Mouse (Mus musculus) Patski (cell line): Measurements from ENCODE around the gene Gm17409. TPM values are rescaled to one million over a fixed set of nuclear protein-coding genes. Genes with fewer than 3 reads are reported as not detected.

Experiments
- ATAC-seq: fragments of 100-300 bp; one replicate; pipeline ENCODE4 v1.8.0; 2021
- CTCF ChIA-PET: fragments of 350-600 bp; sonication (Branson Sonifier 250); formaldehyde crosslinking; loops from one replicate; lab custom pipeline; 2022; ENCODE audit warnings: inconsistent platforms; lab: Charles Lee
- POLR2A ChIA-PET: fragments of 350-600 bp; sonication (Branson Sonifier 250); formaldehyde crosslinking; loops from one replicate; lab custom pipeline; 2022; ENCODE audit warnings: antibody characterized with exemption, inconsistent platforms; lab: Charles Lee
- DNase-seq: peaks from one replicate; pipeline ENCODE4 v3.0.0-alpha.2; 2011; ENCODE audit warnings: low read depth, low spot score
- H3K27me3 ChIP-seq: fragments of 371-371 bp; one replicate; pipeline ENCODE4 v1.5.1; 2021
- CTCF ChIP-seq: fragments of 100-300 bp; IDR thresholded peaks from one replicate; pipeline ENCODE4 v1.5.1; 2021
- in situ Hi-C: fragments of 300-500 bp; cut with MboI; formaldehyde crosslinking; loops from 3 replicates; pipeline ENCODE4 v1.11.1; 2018; ENCODE audit warnings: low pct_unique_long_range_greater_than_20kb, mixed read lengths
- polyA plus RNA-seq: library from polyadenylated mRNA; unstranded; gene quantifications from one replicate; pipeline ENCODE4 v1.2.3, GENCODE M21; 2021

Gene Gm17409
- polyA plus RNA-seq, 1 experiment from 2014 or later = not detected

- CTCF ChIA-PET = interaction anchor here (0.6 to 4.5 kb wide), 4 partner anchors 20 to 211 kb away, joined by 3 to 12 read pairs (median 5); no protein-coding TSS in a partner anchor
- TF ChIP-seq CTCF = no peak
- no peak for ATAC-seq
- in situ Hi-C loops = loop anchor here (5.0 kb wide), 2 partner anchors 255 to 425 kb away; no protein-coding TSS in a partner anchor
- POLR2A ChIA-PET = interaction anchor here (0.7 kb wide), 2 partner anchors 680 to 864 kb away, joined by 4 to 5 read pairs; no protein-coding TSS in a partner anchor
- H3K27me3 ChIP-seq = no peaks in the 10 kb centered on the region
- no peak for DNase-seq
Observed at GRCm38 (mm10) chr2:58456843-58457487, 13.0 kb upstream of the Gm17409 start.

GRCm38 (mm10) chr2:58457488-58457865 is 12.4 kb upstream of the Gm17409 start:
- no peak for DNase-seq
- no peaks in the 10 kb centered on the region for H3K27me3 ChIP-seq
- POLR2A ChIA-PET = interaction anchor here (0.6 kb wide), 1 partner anchor 160 kb away, joined by 3 read pairs; no protein-coding TSS in a partner anchor
- in situ Hi-C loops = loop anchor here (5.0 kb wide), 2 partner anchors 255 to 425 kb away; no protein-coding TSS in a partner anchor
- CTCF ChIA-PET = interaction anchor here (0.9 to 4.5 kb wide), 3 partner anchors 19 to 211 kb away, joined by 3 to 12 read pairs (median 9); no protein-coding TSS in a partner anchor
- ATAC-seq = no peak
- TF ChIP-seq CTCF = peak; percentile 47

- ATAC-seq (peak; percentile 62), DNase-seq (no peak)
- ChIA-PET CTCF (interaction anchor here (0.7 to 4.5 kb wide), 7 partner anchors 8 to 430 kb away, joined by 3 to 12 read pairs (median 4); no protein-coding TSS in a partner anchor), POLR2A (no interaction called here)
- TF ChIP-seq CTCF = peak; percentile 76
- in situ Hi-C loops = loop anchor here (5.0 kb wide), 2 partner anchors 257 to 427 kb away; no protein-coding TSS in a partner anchor
- no peaks in the 10 kb centered on the region for H3K27me3 ChIP-seq
Observed at GRCm38 (mm10) chr2:58458820-58459371, 11.0 kb upstream of the Gm17409 start.

GRCm38 (mm10) chr2:58470290-58470689 is 374 bp downstream of the Gm17409 start:
- DNase-seq (no peak), ATAC-seq (no peak)
- ChIA-PET POLR2A (interaction anchor here (0.7 kb wide), 1 partner anchor 98 kb away, joined by 3 read pairs; no protein-coding TSS in a partner anchor), CTCF (interaction anchor here (0.6 to 0.7 kb wide), 2 partner anchors 29 to 95 kb away, joined by 3 to 4 read pairs; no protein-coding TSS in a partner anchor)
- TF ChIP-seq CTCF = no peak
- no peaks in the 10 kb centered on the region for H3K27me3 ChIP-seq
- in situ Hi-C loops = no loop called here

- ATAC-seq (no peak), DNase-seq (no peak)
- no peaks in the 10 kb centered on the region for H3K27me3 ChIP-seq
- no peak for TF ChIP-seq CTCF
- POLR2A ChIA-PET = no interaction called here
- in situ Hi-C loops = loop anchor here (5.0 kb wide), 2 partner anchors 92 to 192 kb away; partner anchors contain the start of genes Acvr1 and Upp2
- CTCF ChIA-PET = interaction anchor here (1.0 to 5.1 kb wide), 7 partner anchors 41 to 315 kb away, joined by 3 to 29 read pairs (median 7); no protein-coding TSS in a partner anchor
Observed at GRCm38 (mm10) chr2:58475578-58475977, 5.7 kb downstream of the Gm17409 start.

- no peaks in the 10 kb centered on the region for H3K27me3 ChIP-seq
- in situ Hi-C loops = loop anchor here (5.0 kb wide), 2 partner anchors 90 to 190 kb away; partner anchors contain the start of genes Acvr1 and Upp2
- ATAC-seq (no peak), DNase-seq (peak; percentile 43)
- POLR2A ChIA-PET = no interaction called here
- peak; percentile 81 for TF ChIP-seq CTCF
- CTCF ChIA-PET = interaction anchor here (0.8 to 5.1 kb wide), 7 partner anchors 9 to 191 kb away, joined by 3 to 29 read pairs (median 3); no protein-coding TSS in a partner anchor
Observed at GRCm38 (mm10) chr2:58476956-58477715, 7.2 kb downstream of the Gm17409 start.

GRCm38 (mm10) chr2:58478144-58478543 is 8.2 kb downstream of the Gm17409 start:
- no peak for TF ChIP-seq CTCF
- CTCF ChIA-PET = interaction anchor here (2.6 to 5.1 kb wide), 3 partner anchors 91 to 190 kb away, joined by 7 to 29 read pairs (median 20); no protein-coding TSS in a partner anchor
- ATAC-seq = no peak
- in situ Hi-C loops = loop anchor here (5.0 kb wide), 2 partner anchors 89 to 189 kb away; partner anchors contain the start of genes Acvr1 and Upp2
- H3K27me3 ChIP-seq = no peaks in the 10 kb centered on the region
- POLR2A ChIA-PET = no interaction called here
- no peak for DNase-seq

GRCm38 (mm10) chr2:58479536-58479935 is 9.6 kb downstream of the Gm17409 start:
- in situ Hi-C loops = loop anchor here (5.0 kb wide), 2 partner anchors 88 to 188 kb away; partner anchors contain the start of genes Acvr1 and Upp2
- POLR2A ChIA-PET = no interaction called here
- H3K27me3 ChIP-seq = no peaks in the 10 kb centered on the region
- TF ChIP-seq CTCF = no peak
- DNase-seq = no peak
- ATAC-seq = no peak
- CTCF ChIA-PET = interaction anchor here (0.9 to 1.4 kb wide), 2 partner anchors 17 to 186 kb away, joined by 3 to 6 read pairs; no protein-coding TSS in a partner anchor

GRCm38 (mm10) chr2:58480764-58481163 is 10.8 kb downstream of the Gm17409 start:
- in situ Hi-C loops = no loop called here
- no peak for TF ChIP-seq CTCF
- ATAC-seq (no peak), DNase-seq (no peak)
- CTCF ChIA-PET = interaction anchor here (0.9 to 1.4 kb wide), 4 partner anchors 15 to 186 kb away, joined by 3 to 6 read pairs (median 3); no protein-coding TSS in a partner anchor
- POLR2A ChIA-PET = no interaction called here
- H3K27me3 ChIP-seq = no peaks in the 10 kb centered on the region
